Mouse (Mus musculus) adrenal gland, postnatal 10 days (tissue): ENCODE measurements around the gene Stac2. TPM values are rescaled to one million over a fixed set of nuclear protein-coding genes. Genes with fewer than 3 reads are reported as not detected.
A peak's percentile ranks its signal among the peaks of the same experiment; 100 is the strongest.

Source experiments
- DNase-seq: peaks from one replicate; pipeline ENCODE4 v3.0.0; 2021; ENCODE audit warnings: mixed read lengths
- total RNA-seq, 2 experiments: library from RNA; stranded (reverse); gene quantifications; 2 replicates each; pipeline ENCODE4 v1.2.3; 2021

The Stac2 gene
- total RNA-seq, 2 experiments from 2014 or later, result 1.8 to 3.1 TPM

DNA sequence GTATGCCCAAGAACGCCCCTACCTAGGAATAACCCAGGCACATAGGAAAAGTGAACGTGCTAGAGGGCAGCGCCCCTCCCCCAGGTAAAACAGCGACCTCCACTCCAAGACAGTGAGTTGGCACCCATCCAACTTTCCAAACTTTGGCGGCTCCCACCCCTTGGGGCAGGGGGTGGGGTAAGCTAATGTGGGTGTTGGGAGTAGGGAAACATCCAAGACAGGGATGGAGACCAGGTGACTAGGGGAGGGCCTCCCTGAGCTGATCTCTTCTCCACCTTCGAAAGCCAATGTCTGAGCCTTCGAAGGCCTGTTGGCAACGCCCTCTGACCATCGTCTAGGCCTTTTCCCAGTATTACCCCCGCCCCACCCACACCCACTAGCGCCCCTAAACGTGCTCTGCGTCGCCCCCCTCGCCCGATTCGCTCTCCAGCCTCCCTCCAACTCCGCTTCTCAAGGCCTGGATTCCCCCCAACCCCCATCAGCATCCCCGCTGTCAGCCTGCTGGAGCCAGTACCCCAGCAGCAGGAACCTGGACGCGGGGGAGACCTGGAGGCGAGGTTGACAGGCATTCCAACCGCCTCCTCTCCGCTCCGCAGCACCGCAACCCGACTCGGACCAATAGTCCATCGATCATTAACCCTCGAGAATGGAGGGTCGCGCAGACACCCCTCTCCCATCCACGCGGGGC is 31.6 kb downstream of the Stac2 start:
- peak; percentile 49 for DNase-seq

DNA sequence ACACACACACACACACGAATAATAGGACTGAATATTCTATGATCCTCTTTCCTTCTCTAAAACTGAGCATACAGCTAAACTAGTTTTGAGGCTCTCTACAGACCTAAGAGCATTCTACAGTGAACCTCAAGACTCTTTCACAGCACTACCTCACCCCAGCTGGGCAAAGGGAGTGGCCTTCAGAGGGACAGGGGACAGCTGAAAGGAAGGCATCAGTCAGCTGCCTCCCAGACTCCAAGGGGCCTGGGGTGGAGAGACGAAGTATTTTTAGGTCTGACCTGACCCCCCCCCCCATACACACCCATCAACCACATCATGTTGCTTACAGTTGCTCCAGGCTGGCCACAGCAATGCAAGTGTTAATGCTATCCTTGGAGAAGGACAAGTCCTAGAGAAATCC is 32.1 kb downstream of the Stac2 start:
- no peak for DNase-seq

DNA sequence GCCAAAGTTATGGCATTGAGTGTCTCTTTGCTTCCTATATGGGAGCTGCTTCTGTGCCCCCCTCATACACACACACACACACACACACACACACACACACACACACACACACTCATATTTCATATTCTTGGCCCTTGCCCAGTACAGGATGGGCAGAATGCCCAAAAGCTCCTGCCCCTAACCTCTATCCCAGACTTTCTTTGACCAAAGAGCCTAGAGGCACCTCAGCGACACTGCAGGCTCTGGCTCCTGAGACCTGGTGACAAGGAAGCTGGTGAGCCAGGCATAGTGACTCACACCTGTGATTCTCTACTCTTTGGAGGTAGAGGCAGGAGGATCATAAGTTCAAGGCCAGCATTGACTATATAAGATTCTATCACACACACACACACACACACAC is 32.6 kb downstream of the Stac2 start:
- DNase-seq, result peak; percentile 62

DNA sequence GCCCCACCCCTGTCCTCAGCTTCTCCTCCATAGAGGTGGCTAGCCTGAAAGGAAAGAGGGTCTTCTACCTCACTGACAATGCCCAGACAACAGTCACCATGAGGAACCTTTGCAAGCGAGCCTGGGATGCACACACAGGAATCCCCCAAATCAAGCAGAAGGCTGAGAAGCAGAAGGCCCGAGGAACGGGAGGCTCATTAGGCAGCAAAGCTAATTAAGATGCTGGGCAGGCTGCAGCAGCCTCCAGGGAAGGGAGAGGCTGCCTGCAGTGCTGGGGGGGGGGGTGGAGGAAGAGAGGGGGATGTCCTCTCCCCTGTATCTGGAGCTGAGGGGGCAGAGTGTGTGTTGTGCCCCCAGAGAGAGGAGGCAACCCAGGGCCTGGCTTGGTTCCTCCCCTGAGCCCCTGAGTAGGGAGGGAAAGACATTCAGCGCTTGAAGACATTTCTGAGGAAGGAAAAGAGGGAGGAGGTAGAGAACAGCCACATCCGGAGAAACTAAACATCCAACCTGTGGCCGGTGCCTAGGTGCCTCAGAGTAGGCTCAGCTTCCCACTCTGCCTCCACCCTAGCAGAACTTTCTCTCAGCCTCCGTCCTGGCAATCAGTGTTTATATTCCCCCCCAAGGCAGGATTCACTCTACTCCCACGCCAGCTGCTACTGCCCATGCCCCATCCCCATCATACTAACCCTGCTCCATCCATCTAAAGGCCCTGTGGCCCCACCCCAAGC is 33.2 kb downstream of the Stac2 start:
- no peak for DNase-seq

DNA sequence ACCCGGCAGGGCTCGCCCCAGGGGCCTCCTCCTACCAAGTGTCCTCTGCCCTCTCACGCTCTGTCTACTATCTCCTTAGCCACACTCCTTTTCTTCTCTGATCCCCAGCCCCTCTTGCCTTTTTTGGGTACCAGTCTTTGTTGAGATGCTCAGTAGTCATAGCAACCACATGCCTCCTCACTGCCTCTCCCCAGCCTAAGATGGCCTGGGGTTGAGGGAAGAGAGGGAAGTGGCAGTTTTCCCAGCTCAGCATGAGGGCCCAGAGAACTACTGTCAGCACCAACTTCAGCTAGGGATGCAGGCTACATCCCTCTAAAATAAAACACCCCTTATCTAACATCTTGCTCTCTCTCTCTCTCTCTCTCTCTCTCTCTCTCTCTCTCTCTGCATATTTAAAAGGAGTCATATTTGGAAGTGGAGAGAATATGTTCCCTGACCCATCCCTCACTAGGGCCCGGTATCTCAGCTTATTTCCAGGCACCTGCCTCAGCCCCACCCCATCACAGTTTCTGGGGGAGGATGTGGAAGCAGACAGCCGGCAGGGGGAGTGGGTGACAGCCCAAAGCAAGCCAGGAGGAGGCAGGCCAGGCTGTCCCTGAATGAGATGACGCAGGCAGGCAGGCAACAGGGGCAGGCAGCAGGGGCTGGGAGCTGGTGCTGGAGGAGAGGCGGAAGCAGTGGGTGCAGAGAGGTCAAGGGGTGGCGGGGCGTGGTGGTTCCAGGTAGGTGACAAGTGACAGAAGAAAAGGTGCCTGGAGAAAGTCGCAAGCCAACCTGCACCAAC is 34.2 kb downstream of the Stac2 start:
- peak; percentile 51 for DNase-seq

DNA sequence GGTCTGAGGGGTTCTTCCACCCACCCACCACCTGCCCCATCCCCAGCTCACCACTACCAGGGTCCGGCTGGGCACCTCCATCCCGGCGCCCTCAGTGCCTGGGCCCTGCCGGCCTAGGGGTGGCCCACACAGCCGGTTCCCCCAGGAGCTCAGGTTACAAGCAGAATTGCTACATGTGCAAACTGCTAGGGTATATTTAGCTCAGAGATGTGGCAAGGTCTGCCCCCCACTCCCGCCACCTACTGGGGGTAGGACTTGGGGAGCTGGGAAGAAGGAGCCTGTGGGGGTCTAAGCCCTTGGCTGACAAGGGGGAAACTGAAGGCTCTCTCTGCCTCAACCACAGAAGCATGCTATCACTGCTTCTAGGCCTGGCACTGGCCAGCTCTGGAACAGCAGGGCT is 35.0 kb downstream of the Stac2 start:
- DNase-seq, result no peak

DNA sequence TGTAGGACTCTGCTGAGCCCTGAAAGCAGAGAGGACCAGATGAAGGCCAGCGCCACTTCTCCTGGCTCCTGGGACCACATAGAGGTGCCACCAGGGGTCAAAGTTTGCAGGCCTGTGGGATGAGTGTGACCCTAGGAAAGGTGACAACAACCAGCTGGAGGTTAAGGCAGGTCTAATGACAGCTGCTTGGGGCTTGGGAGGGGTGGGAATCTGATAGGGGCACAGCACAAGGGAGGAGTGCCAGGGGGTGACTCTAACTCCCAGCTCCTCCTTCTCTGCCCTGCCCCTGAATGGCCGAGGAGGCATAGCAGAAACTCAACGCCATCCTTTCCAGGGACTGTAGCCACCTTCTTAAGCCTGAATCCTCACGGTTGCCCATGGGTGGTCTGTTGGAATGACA is 36.4 kb downstream of the Stac2 start:
- no peak for DNase-seq

DNA sequence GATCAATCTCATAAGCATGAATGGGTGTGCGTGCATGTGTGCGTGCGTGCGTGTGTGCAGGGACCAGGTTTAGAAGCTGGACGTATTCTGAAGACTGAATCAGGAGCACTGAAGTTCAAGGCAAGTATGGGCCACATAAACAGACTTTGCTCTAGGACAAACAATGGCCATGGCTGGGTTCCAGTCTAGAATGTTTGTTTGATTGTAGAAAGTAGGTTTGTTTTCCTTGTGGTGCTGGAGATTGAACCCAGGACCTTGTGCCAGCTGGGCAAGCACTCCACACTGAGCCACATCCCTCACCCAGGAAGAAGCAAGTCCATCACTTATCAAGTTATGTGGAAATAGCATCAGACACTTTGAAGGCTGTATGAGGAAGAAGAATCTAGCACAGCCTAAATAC is 37.1 kb downstream of the Stac2 start:
- DNase-seq, result no peak

DNA sequence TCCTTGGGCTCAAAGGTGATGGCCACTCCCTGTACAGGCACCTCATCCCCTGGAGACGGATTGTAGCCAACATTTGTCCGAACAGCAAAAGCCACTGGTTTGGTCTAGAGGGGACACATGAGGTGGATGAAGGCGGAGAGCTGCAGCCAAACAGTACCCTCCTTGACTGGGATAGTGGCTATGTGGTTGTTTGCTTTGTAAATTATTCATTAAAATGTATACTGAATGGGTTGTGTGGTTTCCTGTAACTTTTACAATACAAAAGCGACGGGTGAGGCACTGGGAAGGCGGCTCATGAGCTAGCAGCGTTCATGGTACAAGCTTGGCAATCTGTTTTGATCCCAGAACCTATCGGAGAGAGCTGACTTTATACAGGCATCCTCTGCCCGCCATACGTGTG is 40.4 kb downstream of the Stac2 start:
- DNase-seq, result no peak

DNA sequence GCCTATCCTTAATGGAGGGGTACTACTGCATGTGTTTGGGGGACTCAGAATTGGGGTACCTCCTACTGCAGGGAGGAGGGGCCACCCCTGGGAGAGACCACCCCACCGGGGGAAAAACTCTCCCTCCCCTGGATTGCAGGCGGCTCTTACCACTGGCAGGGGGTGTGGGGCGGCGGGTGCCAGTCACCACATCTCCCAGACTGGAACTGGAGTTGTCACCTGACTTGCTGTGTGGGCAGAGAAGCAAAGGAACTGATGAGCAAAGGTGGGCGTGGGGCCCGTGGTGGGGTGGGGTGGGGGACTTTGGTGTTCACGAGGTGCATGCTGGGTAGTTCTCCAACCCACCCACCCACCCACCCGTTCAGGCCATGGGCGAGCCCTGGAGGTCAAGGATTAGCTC is 41.5 kb downstream of the Stac2 start:
- no peak for DNase-seq

DNA sequence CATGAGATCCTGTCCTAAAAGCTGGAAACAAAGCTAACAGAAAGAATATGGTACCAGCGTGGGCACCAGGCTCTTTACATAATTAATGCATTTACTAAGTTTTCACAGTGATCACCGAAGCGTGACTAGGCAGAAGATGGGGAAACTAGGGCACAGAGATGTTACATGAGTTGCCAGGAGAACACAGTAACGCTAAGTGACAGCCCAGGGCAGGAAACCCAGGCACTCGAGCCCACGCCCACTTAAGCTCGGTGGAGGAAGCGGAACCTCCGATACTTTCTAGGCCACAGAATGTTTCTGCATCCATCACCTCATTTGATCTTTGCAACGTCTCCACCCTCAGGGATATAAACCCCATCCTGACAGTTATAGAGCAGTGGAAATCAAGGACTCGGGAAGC is 45.2 kb downstream of the Stac2 start:
- no peak for DNase-seq

DNA sequence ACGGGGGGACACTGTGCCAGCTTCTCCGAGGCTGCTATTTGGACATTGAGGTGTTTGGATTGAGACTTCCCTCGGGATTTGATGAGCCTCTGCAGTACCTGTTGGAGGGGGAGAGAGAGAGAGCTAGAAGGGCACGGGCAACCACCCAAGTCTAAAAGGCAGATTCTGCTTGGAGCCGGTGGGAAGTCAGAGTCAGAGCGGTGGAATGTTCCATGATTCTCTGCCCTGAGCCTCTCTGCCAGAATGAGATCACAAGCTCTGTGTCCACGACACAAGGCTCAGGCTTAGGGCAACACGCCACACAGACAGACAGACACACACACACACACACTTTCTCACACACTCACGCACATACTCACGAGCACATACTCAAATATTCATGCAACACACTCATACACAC is 47.6 kb downstream of the Stac2 start:
- peak; percentile 57 for DNase-seq

DNA sequence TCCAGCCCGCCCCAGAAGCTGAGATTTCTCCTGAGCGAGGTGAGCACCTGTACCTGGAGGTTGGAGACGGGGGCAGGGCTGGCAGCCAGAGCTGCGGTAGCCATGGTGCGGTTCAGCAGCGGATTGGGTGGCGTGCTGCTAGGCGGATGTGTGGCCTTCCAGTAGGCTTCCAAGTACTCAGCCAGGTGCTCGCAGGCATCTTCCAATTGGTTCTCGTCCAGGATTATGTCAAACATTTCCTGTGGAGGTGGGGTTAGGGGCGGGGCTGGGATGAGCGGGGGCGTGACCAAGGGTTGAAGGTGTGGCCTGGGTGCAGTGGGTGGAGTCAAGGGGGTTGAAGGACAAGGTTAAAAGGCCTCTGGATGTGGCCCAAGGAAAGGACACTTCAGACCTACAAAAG is 48.2 kb downstream of the Stac2 start:
- DNase-seq, result no peak

DNA sequence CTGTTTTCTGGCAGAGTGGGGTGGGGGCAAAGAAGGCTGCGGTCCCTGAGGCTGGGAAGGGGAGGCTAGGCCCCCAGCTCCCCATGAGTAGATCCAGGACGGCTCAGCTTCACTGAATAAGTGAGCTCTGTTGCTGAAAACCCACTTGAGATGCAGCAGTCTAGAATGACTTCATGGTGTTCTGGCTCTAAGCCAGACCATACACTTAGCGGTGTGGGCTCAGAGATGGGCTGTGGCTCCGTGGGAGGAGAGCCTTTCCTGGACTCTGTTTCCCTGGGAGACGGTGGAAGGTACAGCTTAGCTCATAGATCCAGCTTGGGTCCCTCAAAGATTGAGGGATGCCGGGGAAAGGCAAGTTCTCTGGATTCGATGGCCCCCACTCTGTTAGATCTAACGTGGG is 49.1 kb downstream of the Stac2 start:
- no peak for DNase-seq

DNA sequence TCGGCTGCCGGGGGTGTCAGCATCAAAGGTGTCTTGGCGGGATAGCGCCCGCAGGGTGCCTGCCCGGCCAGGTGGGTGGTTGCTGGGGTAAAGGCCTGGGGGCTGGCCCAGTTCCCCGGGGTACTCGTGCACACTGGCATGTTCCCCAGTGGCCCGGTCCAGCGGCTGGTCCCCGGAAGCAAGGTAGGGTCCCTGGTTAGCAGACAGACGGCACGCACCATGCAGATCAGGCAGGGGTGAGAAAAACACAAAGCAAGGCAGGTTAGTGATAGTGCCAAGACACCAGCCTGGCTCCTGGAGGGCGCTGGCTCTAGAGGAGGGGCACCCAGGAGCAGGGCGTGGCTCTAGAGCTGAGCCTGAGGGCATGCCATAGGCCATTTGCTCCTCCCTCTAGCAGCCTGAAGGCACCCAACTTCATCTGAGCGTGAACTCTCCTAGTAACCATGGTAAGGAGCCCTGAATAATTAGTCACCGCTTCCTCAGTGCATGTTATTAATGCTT is 50.0 kb downstream of the Stac2 start:
- no peak for DNase-seq

DNA sequence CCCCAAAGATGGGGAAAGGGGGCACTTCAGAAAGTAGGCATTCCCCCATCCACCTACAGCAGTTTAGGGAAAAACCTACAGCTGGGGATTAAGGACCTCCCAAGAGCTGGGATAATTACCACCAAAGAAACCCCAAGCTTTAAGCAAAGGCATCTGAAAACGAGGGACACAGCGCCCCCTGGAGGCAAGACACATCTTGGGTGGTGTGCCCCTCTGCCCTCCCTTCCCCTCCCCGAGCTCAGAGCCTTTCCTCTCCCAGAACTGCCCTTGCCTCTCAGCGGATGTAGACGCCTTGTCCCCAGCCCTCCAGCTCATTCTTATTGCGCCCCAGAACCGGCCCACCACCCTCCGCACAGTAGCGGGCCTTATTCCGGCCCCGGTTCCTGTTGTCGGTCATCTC is 50.6 kb downstream of the Stac2 start:
- peak; percentile 86 for DNase-seq

DNA sequence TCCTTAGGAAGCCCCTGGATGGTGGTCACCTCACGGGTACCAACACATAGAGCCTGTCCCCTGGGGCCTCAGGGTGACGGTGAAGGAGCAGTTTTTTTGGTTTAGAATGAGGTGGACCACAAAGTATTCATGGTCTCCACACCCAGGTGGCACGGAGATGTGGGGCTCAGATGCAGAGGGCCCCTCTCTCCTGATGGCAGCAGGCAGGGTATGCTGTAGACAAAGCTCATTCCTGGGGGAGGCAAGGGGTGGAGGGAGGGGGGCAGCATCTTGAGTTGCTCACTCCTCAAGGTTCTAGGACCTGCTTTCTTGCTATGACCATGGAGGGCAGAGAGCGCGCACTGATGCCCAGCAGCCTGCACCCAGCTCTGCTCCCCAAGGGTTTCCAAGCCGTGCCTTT is 51.3 kb downstream of the Stac2 start:
- no peak for DNase-seq

DNA sequence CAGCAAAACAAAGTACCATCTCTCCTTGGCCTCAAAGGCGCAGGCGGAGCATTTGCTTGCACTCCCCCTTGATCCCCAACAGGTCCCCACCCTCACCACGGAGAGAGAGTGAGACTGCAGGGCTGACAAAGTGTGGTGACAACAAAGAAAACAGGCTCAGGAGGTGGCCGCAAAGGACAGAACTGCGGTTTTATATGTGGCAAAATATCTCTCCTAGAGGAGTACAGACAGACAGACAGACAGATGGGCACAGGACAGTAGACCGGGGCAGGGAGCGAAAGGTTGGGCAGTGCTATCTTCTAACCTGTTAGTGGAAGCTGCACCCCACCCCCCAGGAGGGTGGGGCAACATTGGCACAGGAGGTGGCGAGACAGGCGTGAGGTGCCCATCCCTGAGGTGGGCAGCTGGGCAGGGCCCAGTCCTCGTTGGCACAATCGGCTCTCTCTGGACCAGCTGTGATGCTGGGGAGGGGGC is 51.9 kb downstream of the Stac2 start:
- DNase-seq, result no peak

DNA sequence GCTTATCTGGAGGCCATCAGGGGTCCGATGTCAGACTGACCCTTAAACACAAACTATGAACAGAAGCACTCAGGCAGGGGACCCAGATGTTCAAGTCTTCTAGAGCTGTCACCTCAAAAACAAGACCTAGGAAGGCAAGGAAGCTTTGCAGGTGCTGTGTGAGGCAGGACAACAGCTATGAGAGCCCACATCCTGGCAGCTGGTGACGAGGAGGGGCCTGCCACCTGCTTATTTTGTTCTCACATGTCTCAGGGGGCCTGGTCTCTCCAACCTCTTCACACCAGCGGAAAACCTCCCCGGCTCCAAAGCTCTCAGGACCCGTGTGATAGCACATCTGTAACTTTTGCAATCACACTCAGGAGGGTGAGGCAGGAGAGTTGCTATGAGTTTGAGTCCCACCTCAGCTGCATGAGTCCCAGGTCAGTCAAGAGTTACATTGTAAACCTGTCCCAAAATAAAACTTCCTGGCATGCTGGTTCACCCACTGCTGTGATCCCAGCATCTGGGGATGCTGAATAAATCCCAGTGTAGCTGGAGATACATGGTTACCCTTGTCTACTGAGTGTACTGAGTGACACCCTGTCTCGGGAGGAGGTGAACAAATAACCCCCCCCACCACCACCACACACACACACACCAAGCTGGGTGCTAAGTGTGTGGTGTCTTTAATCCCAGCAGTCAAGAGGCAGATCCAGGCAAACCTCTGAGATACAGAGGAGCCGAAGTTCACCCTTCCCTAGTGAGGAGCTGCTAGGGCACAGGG is 52.7 kb downstream of the Stac2 start:
- no peak for DNase-seq

DNA sequence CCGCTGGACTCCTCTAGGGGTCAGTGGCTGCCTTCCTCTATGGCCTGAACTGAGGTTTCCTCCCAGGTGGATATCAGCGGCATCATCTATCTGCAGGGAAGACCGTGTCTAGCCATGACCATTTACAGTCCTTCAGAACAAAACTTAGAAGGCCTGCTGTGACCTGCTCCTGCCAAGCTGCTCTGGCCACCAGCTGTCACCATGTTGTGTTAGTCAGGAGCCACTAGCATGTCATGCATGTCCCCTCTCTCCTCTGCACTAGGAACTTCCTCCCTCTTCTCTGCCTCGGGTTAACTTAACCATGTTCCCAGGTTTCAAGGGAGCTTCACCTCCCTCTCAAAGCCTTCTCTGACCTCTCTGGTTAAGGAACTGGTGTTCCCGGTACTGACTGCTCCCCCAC is 53.5 kb downstream of the Stac2 start:
- no peak for DNase-seq

DNA sequence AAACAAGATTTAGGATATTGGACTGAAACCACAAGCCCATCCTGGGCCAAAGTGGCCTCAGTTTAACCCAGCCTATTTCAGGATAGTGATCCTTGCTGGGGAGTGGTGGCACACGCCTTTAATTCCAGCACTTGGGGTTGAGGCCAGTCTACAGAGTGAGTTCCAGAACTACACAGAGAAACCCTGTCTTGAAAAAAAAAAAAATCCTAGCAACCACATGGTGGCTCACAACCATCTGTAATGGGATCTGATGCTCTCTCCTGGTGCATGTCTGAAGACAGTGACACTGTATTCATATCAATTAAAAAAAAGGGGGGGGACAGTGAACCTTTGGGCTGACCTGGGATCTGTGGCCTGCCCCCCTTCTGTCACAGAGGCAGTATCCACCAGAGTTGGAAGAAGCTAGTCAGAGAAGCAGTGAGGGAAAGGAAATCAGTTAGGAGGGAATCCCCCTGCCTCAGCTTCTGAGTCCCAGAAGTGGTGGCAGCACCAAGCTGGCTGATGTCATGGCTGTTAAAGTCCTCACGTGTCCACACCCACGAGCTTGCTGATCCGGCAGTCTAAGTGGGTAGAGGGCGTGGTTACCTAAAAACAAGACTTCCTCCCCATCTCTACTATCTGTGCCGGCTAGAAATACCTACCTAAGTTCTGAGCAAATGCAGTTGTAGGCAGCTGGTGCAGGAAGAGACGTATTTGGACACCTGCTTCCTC is 54.2 kb downstream of the Stac2 start:
- DNase-seq, result no peak
